Mouse (Mus musculus) left cerebral cortex, postnatal 14 days (tissue): Measurements from ENCODE around the gene Cadps2. TPM values are rescaled to one million over a fixed set of nuclear protein-coding genes. Genes with fewer than 3 reads are reported as not detected.

Experiments used
- DNase-seq, 2 experiments: peaks; one replicate each; pipeline ENCODE4 v3.0.0; 2021 to 2022; ENCODE audit warnings: low spot score in 2 of 2, mixed read lengths in 1 of 2
- intact Hi-C: fragments of 180-260 bp; cut with DNase I; formaldehyde crosslinking; loops from one replicate; pipeline ENCODE4 v1.15.1; 2025
- total RNA-seq, 2 experiments: library from RNA; stranded (reverse); gene quantifications; 2 replicates each; pipeline ENCODE4 v1.2.3; 2021

Gene Cadps2
- total RNA-seq, 2 experiments from 2014 or later, result 78.0 to 86.7 TPM

DNA sequence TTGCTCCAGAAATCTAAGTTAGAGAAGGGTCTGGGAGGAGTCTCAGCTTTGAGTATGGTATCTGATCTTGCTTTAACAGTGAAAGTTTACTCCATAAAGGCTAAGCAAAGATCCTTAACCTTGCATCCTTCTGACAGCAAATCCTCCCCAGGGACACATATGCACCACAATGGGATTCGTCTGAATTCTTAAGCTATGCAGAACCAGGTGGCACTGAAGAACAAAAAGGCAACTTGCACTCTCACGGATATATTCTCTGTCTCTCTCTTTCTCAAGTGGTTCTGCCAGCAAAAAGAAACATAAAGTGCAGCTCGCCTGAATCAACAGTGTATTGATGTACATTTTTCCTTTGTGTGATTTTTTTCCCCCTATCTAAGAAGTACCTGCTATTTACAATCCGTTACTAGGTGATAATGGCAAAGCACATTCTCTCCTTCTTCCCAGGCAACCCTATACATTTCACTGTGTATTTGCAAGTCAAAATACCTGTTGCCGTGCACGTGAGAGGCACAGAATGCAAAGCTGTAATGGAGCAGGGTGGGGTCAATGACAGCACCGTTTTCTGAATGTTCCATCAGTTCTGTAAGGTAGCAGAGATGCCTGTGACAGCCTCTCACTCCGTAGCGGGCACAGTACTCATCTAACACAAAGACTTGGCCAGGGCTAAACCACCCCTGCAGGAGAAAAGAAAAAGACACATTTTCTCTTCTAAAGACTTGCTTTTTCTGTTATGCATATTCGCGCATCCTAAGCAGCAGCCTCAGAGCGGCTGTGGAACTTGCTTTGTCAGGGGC, 428.8 kb downstream of the Cadps2 start:
- intact Hi-C loops, result no loop called here
- peak in 1 of 2 experiments; percentile 5 for DNase-seq

DNA sequence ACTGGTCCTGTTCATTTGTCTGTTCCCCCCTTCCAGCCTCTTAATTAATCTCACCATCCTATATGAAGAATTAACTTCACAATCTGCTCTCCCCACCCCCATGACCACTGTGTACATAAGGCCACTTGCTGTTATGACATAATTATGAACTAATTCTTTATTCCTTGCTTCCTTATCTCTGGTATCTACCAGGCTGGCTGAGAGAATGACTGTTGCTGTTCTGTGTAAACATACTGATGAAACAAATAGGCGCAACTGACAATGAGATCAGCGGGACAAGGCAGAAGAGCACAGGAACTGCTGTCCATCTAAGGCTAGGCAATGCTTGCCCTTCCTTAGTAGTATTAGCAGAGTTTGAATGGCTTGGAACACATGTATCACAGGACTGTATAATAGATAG, 445.1 kb downstream of the Cadps2 start:
- intact Hi-C loops, result no loop called here
- DNase-seq, result no peak

DNA sequence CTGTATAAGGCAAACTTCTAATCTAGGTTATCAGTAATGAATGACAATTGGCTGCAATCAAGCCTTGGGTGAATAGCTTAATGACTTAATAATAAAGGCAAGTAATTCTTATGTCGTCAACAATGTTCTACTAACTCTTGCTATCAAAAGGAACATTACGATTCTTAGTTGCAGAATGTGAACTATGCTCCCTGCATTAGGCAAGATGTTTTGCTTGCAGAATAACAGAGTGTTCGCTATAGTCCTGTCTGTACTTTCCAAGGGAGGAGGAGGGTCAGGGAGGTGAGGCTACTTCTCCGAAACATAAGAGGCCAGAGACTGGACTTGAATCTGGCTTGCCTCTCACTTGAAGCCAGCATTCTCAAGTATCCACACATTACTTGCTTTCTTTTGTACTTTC, 446.5 kb downstream of the Cadps2 start:
- DNase-seq, result no peak
- intact Hi-C loops, result no loop called here

DNA sequence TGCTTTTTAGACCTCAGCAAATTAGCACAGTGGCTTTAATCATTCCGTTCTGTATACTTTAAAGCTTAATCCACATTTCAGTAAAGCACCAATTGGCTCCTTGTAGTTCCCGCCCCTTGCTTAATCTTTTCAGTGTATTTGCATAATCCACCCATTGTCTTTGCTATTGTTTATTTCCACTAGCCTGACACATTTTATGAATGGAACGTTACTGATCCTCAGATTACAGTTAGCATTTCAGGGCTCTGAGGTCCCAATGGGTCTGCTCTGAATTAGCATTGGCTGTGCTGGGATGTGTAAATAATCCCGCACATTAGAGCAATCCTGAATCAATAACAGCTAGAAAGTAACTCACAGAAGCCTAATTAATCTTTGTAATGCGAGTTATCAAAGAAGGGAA, 452.5 kb downstream of the Cadps2 start:
- no peak for DNase-seq
- intact Hi-C loops, result no loop called here

DNA sequence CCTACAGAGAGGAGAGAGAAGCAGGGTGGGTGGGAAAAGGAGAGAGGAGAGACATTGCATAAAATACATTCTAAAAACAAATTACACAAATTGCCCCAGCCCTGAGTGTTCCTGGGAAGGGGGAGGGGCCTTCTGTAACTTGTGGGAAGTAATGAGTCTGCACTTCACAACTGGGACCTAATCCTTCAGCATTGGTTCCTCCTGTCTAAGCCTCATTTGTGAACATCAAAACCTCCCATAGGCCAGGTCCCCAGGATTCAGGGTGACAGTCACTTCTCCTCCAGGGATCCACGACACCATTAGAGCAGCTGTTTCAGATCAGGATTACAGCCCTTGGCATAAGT, 456.2 kb downstream of the Cadps2 start:
- intact Hi-C loops, result no loop called here
- DNase-seq, result no peak

DNA sequence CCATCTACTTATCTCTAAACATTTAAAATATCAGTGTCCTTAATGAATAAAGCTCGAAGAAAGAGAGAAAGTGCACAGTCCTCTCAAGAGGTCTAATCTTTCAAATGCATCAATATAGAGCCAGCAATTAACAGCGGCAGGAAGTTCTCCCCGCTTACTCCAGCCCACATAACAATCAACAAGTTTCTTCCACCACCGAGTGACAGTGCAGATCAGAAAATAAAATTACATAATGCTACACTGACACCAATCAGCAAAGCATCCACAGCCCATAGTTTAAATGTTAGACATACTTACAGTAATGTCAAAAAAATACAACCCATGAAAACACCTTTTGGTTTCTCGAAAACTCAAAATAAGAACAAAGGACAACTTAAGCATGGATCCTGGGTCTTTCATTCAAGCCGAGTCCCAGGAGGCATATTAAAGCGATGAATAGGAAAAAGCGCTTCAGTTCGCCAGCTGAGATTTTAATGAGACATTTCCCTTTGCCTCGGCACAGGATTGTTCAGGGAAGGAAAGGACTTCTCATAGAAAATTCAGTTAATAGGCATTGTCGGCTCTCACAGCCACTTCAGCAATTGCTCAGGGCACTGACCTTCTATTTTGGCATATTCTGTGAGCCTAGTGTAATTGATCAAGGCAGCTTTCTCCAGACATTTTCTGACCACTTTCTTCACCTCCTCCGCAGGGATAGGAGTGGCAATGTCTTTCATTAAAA, 456.8 kb downstream of the Cadps2 start:
- no peak for DNase-seq
- intact Hi-C loops, result no loop called here

DNA sequence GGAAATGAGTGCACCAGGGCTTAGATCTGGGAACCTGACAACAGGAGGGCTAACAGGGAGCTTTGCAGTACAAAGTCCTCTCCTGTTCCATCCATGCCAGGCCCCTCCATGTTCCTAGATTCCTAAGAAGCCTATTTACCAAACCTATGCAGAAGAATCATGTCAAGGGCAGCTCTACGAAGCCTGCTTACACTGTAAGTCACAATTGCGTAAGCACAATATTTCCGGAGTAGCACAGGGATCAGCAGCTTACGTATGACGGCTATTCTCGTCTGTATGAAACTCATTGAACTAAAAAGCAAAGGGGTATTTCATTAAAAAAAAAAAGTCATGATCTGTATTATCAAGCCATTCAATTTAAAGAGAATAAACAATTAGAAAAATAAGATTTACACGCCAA, 462.9 kb downstream of the Cadps2 start:
- intact Hi-C loops, result no loop called here

DNA sequence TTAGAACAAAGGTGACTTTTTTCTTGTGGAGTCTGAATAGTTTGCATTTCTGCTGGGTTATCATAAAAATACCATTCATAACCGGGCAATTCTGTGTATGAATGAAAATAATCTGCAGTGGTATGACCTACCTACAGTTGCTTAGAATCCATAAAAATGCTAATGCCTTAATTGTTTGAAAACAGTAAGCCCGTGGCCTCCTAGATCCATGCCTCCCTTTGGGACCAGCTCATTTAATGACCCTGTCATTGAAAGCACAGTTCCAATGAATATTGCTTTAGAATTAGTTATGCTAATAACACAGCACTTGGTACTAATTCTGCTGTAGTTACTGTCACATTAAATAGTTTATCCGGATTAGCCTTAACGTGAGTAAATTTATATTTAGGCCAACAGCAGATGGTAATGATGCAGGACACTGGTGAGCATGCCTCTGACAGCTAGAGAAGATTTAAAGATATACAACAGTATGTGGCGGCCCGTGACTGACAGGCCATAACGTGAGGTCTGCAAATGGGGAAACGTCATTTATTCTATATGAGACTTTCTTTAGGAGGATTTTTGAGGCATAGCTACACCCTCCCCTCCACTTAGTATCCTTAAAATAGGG, 477.3 kb downstream of the Cadps2 start:
- intact Hi-C loops, result no loop called here
- DNase-seq, result no peak

More for the DNA sequence above, 462.9 kb downstream of the Cadps2 start:
- DNase-seq, result no peak

DNA sequence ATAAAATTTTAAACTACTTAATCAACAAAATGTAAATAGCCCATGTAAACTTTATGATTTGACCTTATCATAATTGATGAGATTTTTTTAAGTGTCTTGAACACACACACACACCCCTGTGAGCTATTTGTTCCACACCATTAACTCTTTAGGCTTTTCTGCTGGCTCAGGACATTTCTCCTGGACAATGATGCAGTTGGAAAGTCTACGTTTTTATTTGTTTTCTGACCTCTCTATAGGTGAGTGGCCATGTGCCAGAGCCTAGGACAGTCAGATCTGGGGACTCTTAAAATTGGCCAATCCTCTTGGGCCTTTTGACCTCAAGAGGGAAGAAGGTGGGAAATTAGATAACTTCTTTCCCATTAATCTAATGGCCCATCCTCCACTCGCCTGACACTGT, 478.6 kb downstream of the Cadps2 start:
- no peak for DNase-seq

DNA sequence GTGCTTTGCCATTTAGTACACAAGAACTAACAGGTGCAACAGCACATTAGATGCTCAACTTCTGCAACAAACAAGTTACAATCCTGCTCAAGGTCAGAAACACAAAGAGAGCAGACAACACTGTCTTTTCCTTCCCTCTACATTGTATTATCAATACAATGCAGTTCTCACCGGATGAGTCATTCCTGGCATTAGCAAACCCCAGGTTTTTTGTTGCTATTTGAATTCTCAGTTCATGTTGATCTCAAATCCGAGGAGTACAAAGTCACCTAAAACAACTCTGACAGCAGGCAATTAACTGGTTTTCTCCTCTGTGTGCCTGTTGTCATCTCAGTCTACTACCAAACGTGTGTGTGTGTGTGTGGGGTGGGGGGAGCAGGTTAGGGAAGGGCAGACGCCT, 483.1 kb downstream of the Cadps2 start:
- no peak for DNase-seq
- intact Hi-C loops, result no loop called here

More for the DNA sequence above, 478.6 kb downstream of the Cadps2 start:
- intact Hi-C loops, result no loop called here

DNA sequence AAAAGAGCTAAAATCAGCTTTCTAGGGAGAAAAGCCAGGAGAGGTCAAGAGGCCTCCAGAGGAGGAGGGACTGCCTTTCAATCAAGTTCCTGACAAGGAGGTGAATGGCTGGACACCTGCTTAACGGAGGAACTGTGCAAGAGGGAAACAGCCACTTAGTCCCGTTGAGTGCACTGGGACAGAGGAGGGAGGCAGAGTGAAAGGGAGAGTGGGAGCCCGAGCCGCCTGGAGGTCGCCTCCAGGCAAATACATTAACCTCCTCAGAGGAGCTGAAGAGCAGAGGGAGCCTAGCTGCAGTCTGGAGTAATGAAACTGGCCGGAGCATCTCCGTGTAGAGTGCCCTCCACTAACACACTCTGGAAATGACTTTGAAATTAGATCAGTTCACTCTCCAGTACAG, 485.7 kb downstream of the Cadps2 start:
- no peak for DNase-seq
- intact Hi-C loops, result no loop called here

DNA sequence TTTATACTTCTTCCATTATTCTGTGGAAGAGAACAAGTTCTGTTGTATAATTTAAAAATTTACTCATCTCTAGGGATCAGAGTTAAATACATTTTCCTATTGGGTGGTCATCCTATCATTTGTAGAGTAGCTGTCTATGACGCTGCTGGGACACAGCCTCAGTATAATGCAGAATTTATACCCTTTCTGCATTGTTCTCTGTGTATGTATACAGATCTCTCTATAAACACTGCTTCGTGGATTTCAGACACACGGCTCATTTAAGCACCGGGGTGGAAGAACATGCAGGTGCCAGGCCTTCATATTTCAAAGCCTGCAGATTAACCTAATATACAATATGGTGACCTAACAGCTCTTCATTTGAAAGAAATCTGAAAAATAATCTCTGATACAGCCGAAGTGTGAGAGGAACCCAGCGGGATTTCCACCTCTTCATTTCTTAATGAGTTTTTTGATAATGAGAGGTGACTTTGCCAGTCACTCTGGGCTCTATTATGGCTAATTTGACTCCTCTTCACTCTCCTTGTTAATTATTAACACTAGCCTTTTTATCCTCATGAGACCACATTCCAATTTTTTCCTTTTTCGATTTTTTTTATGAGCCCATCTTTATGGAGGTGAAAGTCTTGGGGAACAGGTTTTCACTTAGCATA, 501.7 kb downstream of the Cadps2 start:
- intact Hi-C loops, result no loop called here

DNA sequence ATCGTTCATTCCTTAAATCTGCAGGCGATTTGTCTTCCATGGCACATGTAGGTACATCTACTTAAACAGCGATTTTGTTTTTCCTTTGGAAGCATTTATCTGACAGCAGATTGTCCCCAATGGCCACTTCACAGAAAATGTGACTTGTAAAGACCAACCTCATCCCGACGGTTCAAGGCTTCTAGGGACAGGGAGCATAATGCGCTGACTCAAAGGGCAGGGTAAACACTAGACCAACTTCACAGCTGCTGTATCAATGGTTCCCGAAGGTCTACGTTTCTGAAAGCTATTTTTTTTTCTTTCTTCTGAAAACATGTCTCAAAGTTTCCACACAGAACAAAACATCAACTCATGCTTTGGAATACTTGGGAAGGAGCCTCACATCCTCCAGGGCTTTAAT, 524.3 kb downstream of the Cadps2 start:
- intact Hi-C loops, result no loop called here
- no peak for DNase-seq

More for the DNA sequence above, 501.7 kb downstream of the Cadps2 start:
- DNase-seq, result no peak

DNA sequence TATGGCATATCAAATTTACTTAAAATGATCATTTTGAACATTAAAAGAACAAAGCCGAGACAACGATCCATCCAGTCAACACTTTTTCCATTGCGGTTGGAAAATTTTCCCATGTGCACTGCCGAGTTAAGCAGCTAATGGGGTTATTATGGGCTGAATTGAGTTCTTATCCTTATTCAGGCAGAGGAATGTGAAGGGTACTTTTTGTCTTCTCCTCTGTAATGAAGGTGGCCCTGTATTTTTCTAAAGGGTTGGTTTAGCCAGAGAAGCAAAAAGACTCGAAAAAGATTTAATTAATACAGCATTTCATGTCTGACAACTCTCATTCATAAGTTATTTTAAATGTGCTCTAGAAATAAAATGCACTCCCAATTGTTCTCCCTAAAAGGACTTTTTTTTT, 524.9 kb downstream of the Cadps2 start:
- intact Hi-C loops, result no loop called here
- DNase-seq, result no peak

DNA sequence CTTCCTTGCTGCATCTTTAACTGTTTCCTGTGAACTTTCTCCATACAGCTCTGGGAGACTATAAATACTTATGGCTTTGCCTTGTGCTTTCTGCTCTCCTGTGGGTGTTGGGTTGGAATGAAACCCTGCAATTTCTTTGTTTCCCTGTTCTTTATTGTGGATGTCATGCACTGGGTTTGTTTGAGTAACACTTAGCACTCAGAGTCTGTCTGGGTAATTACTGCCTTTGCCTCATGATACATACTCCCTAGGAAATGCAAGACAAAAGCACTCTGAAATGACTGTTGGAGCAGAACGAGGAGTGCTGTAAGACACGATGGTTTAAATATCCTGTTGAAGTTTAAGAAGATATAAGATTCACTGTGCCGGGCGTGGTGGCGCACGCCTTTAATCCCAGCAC, 533.2 kb downstream of the Cadps2 start:
- peak in 1 of 2 experiments; percentile 3 for DNase-seq
- intact Hi-C loops, result no loop called here

DNA sequence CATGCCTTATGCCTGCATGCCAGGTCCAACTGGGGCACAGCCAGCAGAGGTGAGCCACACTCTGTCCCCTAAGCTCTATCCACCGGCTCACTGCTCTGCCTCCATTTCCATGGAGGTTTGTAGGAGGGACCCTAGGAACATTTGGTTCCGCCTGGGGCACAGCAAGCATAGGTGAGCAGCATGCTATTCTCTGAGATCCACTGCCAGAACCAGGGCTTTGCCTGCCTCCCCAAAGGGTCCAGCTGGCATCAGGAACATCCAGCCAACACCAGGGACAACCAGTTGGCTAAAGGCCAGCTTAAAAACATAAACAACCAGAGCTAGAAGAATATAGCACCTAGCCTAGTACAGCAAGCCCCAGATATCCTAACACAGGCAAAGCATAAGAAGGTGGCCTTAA, 540.6 kb downstream of the Cadps2 start:
- DNase-seq, result no peak
- intact Hi-C loops, result no loop called here

DNA sequence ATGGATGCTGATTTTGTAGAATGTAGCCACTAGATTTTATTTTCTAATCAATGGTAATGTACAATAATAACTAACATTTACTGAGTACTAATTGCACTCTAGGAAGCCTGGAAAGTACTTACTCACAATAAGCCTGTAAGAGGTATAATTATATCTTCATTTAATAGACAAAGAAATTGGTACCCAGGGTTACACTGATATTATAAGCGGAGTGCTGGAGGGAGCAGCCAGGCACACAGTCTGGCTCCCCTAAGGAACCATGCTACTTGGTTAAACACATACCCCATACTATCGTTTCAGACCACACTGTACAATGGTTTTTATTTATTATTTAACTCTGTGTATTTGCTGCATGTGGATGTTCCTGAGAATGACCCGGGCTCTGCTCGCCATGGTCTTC, 544.5 kb downstream of the Cadps2 start:
- DNase-seq, result no peak

DNA sequence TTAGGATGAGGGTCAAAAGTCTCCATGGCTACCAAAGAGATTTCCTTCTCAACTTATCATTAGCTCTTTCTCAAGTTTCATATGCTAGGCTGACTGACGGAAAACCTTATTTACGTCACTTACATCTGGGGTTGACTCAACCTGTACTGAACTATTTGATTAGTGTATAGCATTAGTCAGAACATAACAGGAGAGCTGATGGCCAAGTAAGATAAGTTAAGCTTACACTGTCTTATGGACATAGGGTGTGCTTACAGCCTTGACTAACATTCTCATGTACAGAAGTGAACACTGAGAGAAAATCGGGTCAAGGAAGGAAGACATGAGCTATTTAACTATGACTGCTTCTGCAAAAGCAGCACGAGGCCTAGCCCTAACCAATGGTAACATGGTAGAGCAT, 550.5 kb downstream of the Cadps2 start:
- DNase-seq, result no peak

More for the DNA sequence above, 544.5 kb downstream of the Cadps2 start:
- intact Hi-C loops, result no loop called here

DNA sequence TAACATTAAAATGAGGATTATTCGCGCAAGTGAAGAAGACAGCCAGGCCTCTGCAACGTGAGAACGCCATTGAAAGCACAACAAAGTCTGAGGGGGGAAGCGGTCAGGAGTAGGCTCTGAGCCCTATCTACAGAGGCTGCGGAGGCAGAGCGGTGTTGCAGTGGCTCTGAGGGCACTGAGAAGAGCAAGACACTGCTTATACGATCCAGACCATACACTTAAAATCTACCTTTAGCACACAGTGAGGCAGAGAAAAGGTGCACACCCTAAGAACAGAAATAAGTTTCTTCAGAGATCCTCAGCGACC, 557.8 kb downstream of the Cadps2 start:
- no peak for DNase-seq
- intact Hi-C loops, result no loop called here

More for the DNA sequence above, 550.5 kb downstream of the Cadps2 start:
- intact Hi-C loops, result no loop called here

DNA sequence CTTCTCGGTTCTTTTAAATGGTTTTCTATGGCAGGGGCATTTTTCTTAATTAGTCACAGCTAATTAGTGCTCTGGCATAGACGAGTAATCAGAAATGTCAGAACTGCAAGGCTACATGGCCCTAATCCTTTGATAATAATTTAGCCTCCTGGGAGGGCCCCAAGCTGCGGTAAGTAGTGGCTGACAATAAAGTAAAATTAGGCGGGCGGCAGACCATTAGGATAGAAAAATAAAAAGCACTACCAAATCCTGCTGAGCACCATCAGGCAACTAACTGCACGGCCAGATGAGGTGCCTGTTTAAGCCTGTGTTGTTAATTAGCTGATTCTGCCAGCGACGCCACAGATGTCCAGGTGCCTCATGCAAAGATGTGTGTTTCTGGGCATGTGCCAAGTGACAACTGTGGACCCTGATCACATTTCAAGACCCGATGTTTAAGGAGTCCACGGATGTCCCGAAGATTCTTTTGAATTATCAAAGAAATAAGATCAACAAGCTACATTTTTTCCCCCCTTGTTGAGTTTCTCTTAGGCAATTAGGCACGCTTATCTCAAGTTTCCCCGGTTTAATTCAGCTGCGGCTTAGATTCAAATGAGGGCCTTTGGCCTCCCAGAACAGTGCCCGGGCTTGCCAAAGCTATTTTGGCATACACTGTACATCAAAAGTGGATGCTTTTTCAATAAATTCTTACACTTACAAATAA, 558.3 kb downstream of the Cadps2 start:
- no peak for DNase-seq
- intact Hi-C loops, result no loop called here
